Mouse (Mus musculus) urinary bladder, postnatal 36 days (tissue): Measurements from ENCODE around the gene Wfikkn2.

ENCODE experiments used
- DNase-seq, 2 experiments: peaks; one replicate each; pipeline ENCODE4 v3.0.0; 2022; ENCODE audit warnings: low spot score in 2 of 2, mixed read lengths in 1 of 2

Wfikkn2 gene

DNA sequence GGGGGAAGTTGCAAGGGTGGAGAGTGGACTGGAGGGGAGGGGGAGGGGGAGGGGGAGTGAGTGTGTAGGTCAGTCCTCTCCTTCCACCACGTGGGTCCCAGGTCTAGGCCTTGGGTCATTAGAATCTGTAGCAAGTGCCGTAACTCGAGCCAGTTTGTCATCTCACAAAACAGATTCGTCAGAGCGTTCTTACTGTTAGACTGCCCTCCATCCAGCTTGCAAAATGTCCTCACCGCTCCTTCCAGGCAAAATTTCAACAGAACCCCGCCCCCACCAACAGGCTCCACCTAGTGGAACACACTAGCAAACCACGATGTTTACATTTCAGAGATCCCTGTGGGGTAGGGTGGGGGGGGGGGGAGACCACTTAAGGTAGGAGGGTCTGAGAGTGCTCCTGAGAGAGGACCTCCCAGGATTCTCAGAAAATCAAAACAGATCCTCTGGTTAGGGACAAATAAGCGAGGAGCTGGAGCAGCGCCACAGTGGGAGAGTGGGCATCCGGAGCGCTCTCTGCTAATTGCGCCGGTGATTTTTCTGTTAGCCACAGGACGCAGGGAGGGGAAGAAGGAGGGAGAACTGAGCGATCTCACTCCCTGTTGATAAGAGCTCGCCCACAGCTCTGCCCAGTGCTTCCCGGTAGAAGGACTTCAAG, 19.5 kb upstream of the Wfikkn2 start:
- peak; percentile 30 to 59 for DNase-seq

DNA sequence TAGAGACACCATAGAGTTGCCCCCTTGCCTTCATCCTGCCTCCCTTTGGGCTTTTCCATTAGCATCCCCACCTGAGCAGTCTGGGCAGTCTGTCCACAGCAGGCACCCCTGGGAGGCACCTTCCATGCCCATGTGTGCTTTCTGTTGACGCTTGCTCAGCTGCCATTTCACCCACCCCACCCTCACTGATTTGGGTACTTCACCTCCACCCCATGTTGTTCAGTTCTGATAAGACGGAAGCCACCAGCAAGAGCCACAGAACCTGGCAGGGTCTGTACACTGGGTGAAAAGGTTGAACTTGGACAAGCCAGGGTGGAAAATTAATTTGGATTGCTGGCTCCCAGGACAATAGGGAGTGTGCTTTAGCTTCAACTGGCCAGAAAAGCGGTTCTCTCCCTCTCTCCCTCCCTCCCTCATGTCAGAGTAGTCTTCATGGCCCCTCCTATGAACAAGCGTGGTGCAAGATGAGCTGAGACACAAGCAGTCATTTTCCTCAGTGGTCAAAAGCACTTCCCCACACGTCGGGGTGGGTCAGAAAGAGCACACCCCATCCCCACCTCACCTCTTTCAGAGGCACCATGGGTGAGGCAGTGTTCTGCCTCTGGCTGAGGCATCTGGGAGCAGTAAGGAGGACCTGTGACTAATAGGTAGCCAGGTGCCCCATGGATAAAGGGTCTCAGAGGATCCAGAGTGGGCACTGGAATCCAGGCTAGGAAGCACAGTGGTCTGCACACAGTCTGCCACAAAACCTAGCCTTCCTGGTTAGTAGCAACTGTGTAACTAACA, 16.0 kb upstream of the Wfikkn2 start:
- DNase-seq, result no peak

DNA sequence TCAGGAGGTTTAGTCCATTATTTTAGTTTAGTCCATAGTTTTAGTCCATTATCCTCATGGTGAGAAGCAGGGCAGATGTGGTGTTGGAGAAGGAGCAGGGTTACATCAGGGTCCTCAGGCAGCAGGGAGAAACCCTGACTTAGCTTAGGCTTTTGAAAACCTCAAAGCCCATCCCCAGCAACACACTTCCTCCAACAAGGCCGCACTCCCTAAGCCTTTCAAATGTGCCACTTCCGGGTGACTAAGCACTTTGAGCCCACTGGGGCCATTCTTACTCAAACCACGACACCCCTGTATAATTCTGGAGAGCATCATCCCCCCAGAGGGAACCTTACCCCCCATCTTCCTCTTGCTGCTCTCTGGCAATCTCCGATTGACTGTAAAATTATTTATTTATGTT, 14.0 kb upstream of the Wfikkn2 start:
- no peak for DNase-seq

DNA sequence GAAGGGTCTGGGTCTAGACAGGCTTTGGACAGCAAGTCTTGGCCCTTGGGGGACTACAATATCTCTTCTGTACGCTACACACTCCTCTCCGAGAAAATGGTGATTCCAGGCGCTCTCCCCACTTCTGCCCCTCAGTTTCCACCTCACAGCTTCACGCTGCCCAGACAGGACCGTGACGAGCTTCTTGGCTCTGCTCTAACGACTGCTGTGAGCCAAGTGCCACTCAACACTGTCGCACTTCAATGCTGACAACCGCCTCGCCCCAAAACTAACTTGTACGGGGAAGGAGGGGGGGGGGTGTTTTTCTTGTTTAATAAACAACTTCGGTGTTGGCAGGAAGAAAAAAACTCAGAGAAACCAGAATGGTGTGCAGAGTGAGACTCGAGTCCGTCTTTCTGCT, 12.2 kb upstream of the Wfikkn2 start:
- DNase-seq, result no peak

DNA sequence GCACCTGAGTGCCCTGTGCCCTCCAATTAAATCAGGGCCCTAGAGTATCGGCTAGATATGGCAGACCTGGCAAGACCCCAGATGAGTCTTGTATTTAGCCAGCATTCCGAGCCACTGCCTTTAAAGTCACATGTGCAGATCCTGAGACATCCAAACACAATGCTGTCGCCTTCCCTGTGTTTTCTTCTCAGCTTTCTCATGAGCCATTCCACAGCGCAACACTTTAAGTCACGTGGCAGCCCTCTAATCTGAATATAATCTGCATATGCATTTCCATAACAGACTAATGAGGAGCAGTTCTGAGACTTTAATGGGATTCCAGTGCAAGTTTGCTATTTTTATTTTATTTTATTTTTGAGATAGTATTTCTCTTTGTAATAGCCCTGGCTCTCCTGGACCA, 9.9 kb upstream of the Wfikkn2 start:
- no peak for DNase-seq

DNA sequence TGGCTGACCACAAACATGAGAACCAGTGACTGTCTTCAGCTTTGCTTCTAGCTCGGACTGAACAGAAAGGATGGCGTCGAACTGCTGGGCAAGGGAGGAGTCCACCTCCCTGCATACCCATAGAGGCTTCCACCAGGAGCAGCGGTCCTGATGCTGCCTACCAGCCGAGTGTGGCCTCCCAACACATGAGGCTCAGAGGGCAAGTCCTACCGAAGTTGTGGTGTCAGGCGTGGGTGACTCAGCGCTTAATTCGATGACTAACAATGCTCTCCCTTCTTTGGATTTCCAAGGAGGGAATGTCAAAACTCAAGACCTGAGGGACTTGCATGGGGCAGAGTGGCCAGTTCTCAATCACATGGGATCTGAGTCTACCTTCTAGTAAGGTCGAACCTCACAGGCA, 7.9 kb upstream of the Wfikkn2 start:
- DNase-seq, result no peak

DNA sequence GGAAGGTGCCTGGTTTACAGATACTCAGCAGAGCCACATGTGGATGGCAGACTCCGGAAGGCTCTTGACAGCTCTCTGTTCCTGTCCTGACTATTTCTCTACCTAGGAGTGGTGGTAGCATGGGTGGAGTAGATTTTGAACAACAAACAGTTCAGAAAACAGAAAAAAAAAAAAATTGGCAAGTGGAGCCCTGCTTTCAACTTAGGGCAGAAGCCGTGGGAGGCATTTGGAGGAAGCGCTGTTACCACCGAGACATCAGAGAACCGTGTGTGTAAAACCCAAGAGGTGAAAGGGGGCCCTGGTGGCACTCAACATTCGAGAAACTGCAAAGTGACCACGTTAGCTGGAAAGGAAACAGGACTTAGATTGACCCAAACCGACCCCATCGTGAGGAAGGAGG, 7.4 kb upstream of the Wfikkn2 start:
- no peak for DNase-seq

DNA sequence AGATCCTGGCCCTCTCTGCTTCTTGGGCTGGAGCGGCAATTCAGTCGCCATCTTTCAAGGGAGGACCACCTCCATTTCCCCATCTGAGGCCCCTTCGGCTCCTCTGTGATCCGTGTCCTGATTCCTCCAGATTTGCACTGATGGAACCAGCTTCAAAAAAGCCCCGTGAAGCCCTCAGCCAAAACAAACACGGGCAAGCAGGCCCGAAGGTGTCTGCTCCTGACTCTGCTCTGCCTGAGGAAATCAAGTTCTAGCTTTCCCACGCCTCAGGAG, 920 bp upstream of the Wfikkn2 start:
- DNase-seq, result no peak

DNA sequence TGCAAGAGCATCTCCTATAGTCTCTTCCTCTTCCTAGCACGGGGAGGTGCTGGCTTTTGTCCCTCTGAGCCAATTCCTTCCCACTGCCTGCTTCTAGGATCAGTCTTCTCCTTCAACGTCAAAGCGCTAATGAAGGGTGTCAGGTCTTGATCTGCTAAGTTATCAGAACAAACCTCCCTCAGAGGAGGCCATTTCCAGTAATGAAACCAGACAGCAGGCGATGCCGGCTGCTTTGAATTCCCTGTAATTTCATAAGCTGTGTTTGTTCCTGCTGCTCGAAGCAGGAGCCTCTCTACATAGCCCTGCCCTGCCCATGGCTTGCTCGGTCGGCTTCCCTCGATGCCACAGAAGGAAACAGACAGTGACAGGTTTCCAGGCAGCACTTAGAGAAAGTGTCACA, 1.4 kb downstream of the Wfikkn2 start:
- DNase-seq, result no peak

DNA sequence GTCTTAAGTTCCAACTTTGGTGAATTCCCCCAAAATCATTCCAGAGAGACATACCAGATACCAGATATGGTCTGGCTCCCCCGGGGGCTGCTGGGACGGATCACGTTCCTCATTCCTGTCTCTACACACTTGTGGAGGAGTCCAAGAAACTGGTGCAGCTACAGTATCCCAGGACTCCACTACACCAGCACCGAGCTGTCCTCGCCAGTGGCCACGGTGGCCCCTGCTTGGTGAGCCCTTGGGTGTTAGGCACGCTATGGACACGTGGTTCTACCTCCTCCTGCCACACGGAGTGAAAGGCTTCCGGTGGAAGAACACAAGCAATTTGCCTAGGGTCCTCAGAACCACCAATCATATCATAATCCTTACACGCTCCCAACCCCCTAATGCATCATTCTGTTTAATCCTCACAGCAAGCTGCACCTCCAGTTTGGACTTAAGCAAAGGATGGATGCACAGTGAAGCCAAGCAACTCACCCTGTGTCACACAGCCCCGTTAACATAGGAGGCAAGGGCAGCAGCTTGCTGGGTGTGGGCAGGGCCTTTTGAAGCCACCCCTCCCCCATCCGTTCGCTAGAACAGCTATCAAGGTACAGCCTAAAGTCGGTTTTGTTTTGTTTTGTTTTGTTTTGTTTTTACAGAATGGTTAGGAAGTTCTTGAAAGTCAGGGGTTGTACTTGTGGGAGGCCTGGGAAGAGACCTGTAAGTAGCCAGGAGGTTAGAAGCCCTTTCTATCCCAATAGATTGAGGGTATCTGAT, 2.2 kb downstream of the Wfikkn2 start:
- DNase-seq, result no peak

DNA sequence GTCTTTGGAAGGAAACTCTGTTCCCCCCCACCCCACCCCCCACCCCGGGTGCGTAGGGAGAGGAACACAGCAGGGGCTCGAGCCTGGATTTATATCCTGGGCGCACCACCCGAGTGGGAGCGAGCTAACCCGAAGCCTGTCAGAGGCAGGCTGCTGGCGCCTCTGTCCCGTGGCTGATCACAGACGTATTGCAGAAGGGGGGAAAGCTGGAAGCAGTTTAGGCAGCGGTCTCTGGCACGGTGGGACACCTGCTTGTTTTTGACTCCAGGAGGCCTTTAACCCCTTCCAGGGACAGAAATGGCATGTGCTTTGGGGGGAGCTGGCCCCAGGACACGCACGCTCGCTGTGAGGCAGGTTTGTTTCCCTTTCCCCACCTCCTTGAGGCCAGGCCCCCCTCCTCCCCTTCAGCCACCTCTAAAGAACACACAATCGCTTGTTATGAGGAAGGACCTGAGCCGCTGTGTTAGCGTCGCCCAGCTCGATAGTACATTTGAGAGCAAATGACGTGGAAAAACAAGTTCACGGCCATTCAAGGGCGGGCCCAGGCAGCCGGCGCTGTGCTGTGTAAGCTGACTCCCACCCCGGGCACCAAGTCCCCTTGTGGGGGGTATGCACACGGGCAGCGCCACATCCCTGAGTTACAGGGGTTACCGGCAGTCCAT, 2.9 kb downstream of the Wfikkn2 start:
- no peak for DNase-seq

DNA sequence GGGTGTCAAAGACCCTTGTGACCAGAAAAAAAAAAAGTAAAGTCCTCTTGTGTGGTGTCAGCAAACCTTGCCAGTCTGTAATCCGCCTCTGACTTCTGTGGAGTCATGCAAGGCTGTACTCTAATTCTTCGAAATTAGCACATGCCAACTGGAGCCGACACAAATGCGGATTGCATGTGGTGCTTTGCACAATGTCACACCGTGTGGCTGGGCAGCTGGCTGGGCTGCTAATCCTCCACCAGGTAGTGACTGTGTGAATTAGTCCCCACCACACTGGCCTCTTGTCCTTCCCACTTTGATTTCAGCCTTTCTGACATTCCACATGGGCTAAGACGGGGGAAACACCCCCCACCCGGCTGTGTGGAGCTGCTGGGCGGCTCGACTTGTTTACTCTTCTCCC, 6.1 kb downstream of the Wfikkn2 start:
- no peak for DNase-seq

DNA sequence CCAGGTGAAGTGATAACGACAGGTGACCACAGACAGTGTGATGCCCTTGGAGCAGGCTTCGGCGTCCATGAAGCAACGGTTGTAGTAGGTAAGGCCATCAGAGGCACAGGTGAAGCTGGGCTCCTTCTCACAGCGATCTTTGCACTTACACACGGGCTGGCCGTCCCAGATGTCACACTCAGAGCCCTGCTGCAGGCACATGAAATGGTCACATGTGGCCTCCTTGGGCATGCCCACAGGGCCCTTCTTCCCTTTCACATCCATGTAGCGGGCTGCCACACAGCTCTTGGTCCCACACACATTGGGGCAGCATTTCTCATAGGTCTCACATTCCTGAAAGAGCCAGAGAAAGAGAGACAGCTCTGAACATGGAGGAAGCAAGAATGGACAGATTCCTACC, 7.0 kb downstream of the Wfikkn2 start:
- no peak for DNase-seq

DNA sequence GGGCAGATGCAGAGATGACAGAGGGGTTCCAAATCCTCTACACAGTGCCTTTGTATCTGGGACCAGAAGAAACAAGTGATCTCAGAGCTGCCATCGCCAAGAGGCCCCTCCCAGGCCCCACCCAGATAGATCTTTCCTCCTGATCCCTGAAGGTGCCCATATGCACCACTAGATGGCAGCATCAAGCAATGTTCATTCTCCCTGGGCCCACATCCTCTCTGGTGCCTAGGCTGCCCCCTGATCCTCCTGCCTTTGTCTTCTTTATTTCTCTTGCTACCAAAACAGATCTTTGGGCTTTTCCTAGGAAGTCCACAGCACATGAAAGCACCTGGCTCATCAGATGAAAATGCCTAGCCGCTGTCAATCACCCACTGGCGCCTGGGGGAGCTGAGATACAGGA, 9.7 kb downstream of the Wfikkn2 start:
- peak; percentile 62 to 74 for DNase-seq

DNA sequence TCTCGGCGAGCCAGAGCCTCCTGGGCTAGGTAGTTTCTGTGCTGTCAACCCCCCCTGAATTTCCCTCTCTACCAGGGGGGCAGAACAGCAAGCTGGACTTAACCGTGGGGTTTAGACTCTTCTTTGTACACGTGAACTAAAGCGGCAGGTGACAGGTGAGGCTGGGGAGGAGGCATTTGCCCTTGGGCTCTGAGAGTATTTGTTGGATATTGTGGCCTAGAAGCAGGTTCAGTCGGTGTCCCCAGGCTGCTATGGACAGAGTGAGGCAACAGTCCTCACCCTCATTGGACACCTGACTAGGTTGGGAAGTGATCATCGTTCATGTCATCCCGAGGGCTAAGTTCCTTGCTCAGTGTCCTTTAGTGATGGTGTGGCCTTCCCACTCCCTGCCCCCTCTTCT, 10.9 kb downstream of the Wfikkn2 start:
- no peak for DNase-seq

DNA sequence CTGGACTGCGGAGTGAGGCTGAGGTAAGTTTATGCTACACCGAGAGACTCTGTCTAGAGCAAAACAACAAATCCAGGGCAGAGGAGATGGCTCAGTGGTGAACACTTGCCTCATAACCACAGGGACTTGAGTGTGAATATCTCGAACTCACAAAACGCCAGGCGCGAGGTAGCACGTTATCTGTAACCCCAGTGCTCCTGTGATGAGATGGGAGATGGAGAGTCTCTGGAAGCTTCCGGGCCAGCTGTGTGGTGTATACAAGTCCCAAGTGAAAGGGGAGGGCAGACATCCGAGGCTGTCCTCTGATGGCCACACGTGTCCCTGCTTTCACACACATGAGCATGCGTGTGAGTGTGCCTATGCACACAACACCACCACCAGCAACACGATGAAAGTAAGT, 11.4 kb downstream of the Wfikkn2 start:
- no peak for DNase-seq

DNA sequence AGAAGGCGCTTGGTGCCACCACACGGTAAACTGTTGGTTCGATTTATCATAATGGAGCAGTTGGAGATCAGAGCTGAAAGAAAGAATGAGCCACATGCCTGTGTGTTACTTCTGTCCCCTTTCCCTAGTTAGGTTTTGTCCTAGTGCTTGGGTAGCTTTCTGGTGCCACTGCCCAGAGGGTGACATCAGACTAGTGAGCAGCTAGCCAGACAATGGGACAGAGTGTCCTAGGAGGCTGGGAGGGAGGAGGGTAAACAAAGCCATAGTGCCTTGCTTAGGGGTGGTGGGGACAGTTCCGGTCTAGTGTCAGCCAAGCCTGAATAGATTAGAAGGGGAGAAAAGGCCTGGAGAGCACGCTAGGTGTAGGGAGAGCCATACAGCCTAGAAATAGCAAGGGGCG, 12.4 kb downstream of the Wfikkn2 start:
- no peak for DNase-seq

DNA sequence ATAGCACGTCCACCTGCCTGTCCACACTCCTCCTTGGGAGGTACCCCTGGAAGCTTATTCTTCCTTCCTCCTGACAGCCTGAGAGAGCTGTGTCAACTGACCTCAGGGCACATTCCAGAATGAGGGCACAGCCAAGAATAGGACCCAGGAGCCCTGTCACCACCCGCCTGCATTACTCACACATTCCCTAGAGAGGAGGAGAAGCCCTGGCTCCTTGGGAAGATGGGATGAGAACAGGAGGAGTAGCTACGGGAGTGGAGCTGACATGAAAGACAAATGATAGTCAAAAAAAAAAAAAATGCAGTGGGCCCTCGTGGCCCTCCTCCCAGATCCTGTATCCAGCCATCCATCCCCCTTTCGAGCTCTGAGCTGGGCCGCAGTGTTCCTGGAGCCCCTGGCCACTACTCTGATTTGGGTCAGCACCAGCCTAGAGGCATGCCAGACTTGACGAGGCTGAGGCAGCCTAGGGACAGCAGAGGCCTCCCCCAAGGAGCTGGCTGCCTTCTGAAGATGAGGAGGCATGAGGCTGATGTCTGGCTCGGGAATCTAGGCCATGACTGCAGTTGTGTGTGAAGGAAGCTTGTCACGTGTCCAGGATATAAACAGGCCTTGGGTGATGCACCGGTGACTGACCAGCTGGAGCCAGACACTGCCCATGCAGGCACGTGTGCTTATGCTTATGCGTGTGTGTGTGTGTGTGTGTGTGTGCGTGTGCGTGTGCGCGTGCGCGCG, 13.8 kb downstream of the Wfikkn2 start:
- no peak for DNase-seq

DNA sequence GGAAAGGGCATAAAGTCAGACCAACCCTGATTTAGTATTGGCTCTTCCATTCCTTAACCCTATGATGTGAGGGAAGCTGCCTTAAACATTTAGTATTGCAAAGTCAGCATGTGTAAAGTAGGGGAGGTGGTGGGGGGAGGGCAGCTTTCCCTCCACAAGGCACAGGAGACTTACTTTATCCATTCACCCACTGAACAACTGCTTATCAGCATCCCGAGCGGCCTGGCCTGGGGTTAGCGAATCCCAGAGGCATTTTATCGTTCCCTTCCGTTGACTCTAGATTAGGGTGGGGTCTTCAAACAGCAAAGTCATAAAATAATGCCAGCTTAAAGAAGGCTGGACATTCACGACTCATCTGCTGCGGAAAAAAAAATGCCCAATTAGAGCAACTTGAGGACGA, 15.6 kb downstream of the Wfikkn2 start:
- DNase-seq, result no peak

DNA sequence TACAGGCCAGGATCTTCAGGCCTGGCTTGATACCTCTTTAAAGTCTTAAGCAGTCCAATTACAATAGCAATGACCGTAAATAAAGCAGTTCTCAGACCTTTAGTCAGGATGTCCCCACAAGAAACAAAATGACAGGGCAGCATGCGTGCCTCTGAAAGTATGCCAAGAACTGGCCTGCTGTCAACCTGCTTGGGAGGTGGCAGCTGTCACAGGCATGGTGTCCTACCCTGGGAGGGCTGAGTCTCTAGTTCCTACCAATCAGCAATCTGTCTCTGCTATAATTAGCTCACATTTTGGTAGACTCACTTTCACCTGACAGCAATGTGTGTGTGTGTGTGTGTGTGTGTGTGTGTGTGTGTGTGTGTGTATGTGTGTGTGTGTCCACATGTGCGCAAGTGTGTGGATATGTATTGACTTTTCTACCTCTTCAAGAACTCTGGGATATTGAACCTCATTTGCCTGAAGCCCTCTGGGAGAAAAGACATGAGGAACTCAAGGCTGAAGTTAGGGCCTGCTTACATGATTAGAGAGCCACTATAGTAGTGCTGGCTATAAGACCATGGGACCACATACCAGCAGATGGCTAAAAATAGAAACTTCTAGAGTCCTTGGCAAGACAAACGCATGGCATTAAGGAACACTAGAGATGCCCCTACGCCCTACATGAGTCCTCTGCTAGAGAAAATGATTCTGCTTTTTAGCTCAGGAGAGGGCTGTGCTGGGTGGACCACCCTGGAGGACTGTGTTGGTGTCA, 16.4 kb downstream of the Wfikkn2 start:
- no peak for DNase-seq

DNA sequence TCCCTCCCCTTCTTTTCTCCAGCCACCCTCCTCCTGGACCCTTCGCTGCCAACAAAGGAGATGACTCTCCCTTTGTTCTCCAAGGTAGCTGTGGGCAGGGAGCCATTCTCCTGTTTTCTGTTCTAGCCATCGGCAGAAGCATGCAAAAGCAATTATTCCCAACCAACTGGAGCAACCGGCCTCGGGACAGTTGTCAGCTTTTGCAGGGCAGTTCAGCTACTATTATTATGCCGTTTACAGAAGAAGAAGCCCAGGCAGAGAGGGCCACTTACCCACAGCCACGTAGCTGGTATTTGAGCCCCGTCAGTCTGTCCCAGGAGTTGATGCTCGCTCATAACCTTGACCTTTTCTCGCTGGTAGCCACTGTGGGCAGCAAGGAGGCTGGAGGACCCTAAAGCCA, 17.4 kb downstream of the Wfikkn2 start:
- DNase-seq, result no peak
